Mouse (Mus musculus) thymus, postnatal 36 days (tissue): ENCODE data around the gene Trmu.
A peak's percentile ranks its signal among the peaks of the same experiment; 100 is the strongest.

Experiments used
- DNase-seq, 2 experiments: peaks; one replicate each; pipeline ENCODE4 v3.0.0; 2022; ENCODE audit warnings: mixed read lengths in 2 of 2

Trmu gene

GRCm38 (mm10) chr15:85897113-85897512 is 18.0 kb downstream of the Trmu start:
- DNase-seq, result no peak

- no peak for DNase-seq
These were observed 20.3 kb downstream of the Trmu start for GRCm38 (mm10) chr15:85899396-85899795.

GRCm38 (mm10) chr15:85900318-85900717 is 21.2 kb downstream of the Trmu start:
- no peak for DNase-seq

GRCm38 (mm10) chr15:85900801-85901200 is 21.7 kb downstream of the Trmu start:
- DNase-seq, result no peak

GRCm38 (mm10) chr15:85902505-85902904 is 23.4 kb downstream of the Trmu start:
- DNase-seq, result no peak

- DNase-seq, result no peak
These were observed 24.7 kb downstream of the Trmu start for GRCm38 (mm10) chr15:85903826-85904225.

- no peak for DNase-seq
These were observed 29.8 kb downstream of the Trmu start for GRCm38 (mm10) chr15:85908660-85909491.

GRCm38 (mm10) chr15:85909492-85909829 is 30.3 kb downstream of the Trmu start:
- DNase-seq, result peak in 1 of 2 experiments; percentile 38

- no peak for DNase-seq
These were observed 30.8 kb downstream of the Trmu start for GRCm38 (mm10) chr15:85909931-85910330.

GRCm38 (mm10) chr15:85913605-85914004 is 34.5 kb downstream of the Trmu start:
- DNase-seq, result peak; percentile 75 to 82

GRCm38 (mm10) chr15:85919191-85919891 is 40.2 kb downstream of the Trmu start:
- no peak for DNase-seq

GRCm38 (mm10) chr15:85919892-85920248 is 40.8 kb downstream of the Trmu start:
- no peak for DNase-seq

- no peak for DNase-seq
These were observed 42.7 kb downstream of the Trmu start for GRCm38 (mm10) chr15:85921855-85922254.

- peak in 1 of 2 experiments; percentile 23 for DNase-seq
These were observed 49.0 kb downstream of the Trmu start for GRCm38 (mm10) chr15:85928161-85928560.

- no peak for DNase-seq
These were observed 56.5 kb downstream of the Trmu start for GRCm38 (mm10) chr15:85935627-85936049.
